Mouse (Mus musculus): ENCODE results near the gene Adrb1.

DNA sequence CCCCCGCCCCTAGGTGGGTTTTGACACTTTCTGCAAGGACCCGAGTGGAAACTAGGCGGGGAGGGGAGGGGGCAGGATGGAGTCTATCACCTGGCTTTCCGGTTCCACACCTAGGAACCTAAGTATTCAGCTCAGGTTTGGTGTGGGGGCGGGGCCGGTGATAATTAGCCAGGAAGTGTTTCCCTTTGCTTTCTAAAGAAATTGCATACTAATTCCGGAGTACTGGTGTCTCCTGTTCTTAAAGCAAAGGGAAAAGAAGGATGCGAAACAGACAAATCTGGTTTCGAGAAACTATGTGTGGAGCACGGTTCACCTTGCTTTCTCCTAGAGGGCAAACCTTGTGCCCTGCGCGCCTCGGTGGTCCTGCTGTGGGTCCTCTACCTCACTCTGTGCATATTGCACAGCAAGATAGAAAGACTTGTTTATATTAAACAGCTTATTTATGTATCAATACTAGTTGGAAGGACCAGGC is 2.2 kb downstream of the Adrb1 start:
- TF ChIP-seq POLR2A (IDR thresholded peaks at IDR 0.05; ENCODE audit: insufficient read depth, low read length) (no peak), CTCF (IDR thresholded peaks at IDR 0.05; ENCODE audit: low read depth, low read length) (no peak), EP300 (IDR thresholded peaks at IDR 0.05; ENCODE audit: insufficient read depth, low read depth, low read length) (no peak)

All from ES-Bruce4 (cell line).